Mouse (Mus musculus) hindbrain, embryonic 12.5 days (tissue): ENCODE results near the gene Chml. TPM values are rescaled to one million over a fixed set of nuclear protein-coding genes. Genes with fewer than 3 reads are reported as not detected.

Experiments
- ATAC-seq: fragments of 200-750 bp; cut with Nextera tagmentation; 2 replicates; pipeline ENCODE4 v1.8.0; 2017; ENCODE audit warnings: moderate TSS enrichment; ENCODE audit not compliant: low FRiP score
- H3K27ac ChIP-seq: fragments of 300-500 bp; sonication (generic); 2 replicates; pipeline ENCODE4 v1.5.1; 2016; ENCODE audit warnings: mild to moderate bottlenecking
- H3K27me3 ChIP-seq: fragments of 300-500 bp; sonication (generic); 2 replicates; pipeline ENCODE4 v1.6.1; 2016; ENCODE audit warnings: mild to moderate bottlenecking
- H3K36me3 ChIP-seq: fragments of 300-500 bp; sonication (generic); 2 replicates; pipeline ENCODE4 v1.6.1; 2016; ENCODE audit warnings: mild to moderate bottlenecking
- H3K4me1 ChIP-seq: fragments of 300-500 bp; sonication (generic); 2 replicates; pipeline ENCODE4 v1.6.1; 2016
- H3K4me2 ChIP-seq: fragments of 300-500 bp; sonication (generic); replicated peaks from 2 replicates; pipeline ENCODE4 v1.6.1; 2016; ENCODE audit warnings: mild to moderate bottlenecking
- H3K4me3 ChIP-seq: fragments of 300-500 bp; sonication (generic); 2 replicates; pipeline ENCODE4 v1.5.1; 2016; ENCODE audit warnings: mild to moderate bottlenecking
- H3K9ac ChIP-seq: fragments of 300-500 bp; sonication (generic); 2 replicates; pipeline ENCODE4 v1.6.1; 2016; ENCODE audit warnings: mild to moderate bottlenecking, moderate library complexity
- H3K9me3 ChIP-seq: fragments of 300-500 bp; sonication (generic); replicated peaks from 2 replicates; pipeline ENCODE4 v1.6.1; 2016; ENCODE audit warnings: mild to moderate bottlenecking
- WGBS: fragments of 180-500 bp; shearing (Covaris S2); methylation state at CpG from one replicate; pipeline ENCODE4 v1.1.7; 2016; 5-methylcytosine and 5-hydroxymethylcytosine counted together
- polyA plus RNA-seq: library from polyadenylated mRNA; unstranded; fragments of >200 nt; fragmentation: Nextera tagmentation; extraction: Ambion mirVana; gene quantifications from 2 replicates; pipeline ENCODE4 v1.2.1, GENCODE M21; 2016

Chml gene
- 5.9 and 6.0 TPM in 2 replicates for polyA plus RNA-seq

GRCm38 (mm10) chr1:175692246-175692996 is at the start of gene Chml, which contains the start of gene Opn3:
TSS of gene Chml (minus strand) at chr1:175692901.
TSS of gene Opn3 (minus strand) at chr1:175692776.
- Histone ChIP-seq H3K4me1 (peaks cover 26% of the 10 kb centered on the region), H3K4me2 (peak within 1 kb of the TSS; percentile 67), H3K9ac (peak within 1 kb of the TSS; percentile 82), H3K27ac (peak within 1 kb of the TSS; percentile 84), H3K27me3 (no peaks in the 10 kb centered on the region), H3K36me3 (peaks cover 9% of the 10 kb centered on the region), H3K9me3 (no peaks in the 10 kb centered on the region), H3K4me3 (peak within 1 kb of the TSS; percentile 77)
- WGBS: under 1% methylated on average over 72 of the region's 73 CpGs
- ATAC-seq: peak; percentile 97

- H3K4me3 ChIP-seq: no peak overlapping the region
- no peaks in the 10 kb centered on the region for H3K27me3 ChIP-seq
- 56% methylated on average over 7 of the region's 7 CpGs for WGBS
- ATAC-seq: no peak
- H3K4me2 ChIP-seq: no peak overlapping the region
- no peak overlapping the region for H3K27ac ChIP-seq
- no peak overlapping the region for H3K9ac ChIP-seq
- no peaks in the 10 kb centered on the region for H3K9me3 ChIP-seq
- H3K4me1 ChIP-seq: peaks cover 3% of the 10 kb centered on the region; the same call in 1 of the 2 replicates
- no peaks in the 10 kb centered on the region for H3K36me3 ChIP-seq
These were observed 33.1 kb upstream of the Chml start for GRCm38 (mm10) chr1:175725771-175726170.

- H3K4me2 ChIP-seq: no peak overlapping the region
- ATAC-seq: no peak
These were observed 24.1 kb upstream of the Chml start for GRCm38 (mm10) chr1:175716832-175717231.

GRCm38 (mm10) chr1:175712338-175712909 is 19.7 kb upstream of the Chml start:
- Histone ChIP-seq H3K4me3 (no peak overlapping the region), H3K36me3 (no peaks in the 10 kb centered on the region), H3K27me3 (no peaks in the 10 kb centered on the region), H3K27ac (no peak overlapping the region), H3K9me3 (no peaks in the 10 kb centered on the region), H3K9ac (no peak overlapping the region), H3K4me2 (no peak overlapping the region), H3K4me1 (no peaks in the 10 kb centered on the region)
- ATAC-seq: no peak
- WGBS: 82% methylated on average over 11 of the region's 11 CpGs

More at GRCm38 (mm10) chr1:175716832-175717231, 24.1 kb upstream of the Chml start:
- WGBS: 87% methylated on average over 9 of the region's 9 CpGs
- no peak overlapping the region for H3K27ac ChIP-seq
- H3K9me3 ChIP-seq: no peaks in the 10 kb centered on the region
- no peak overlapping the region for H3K4me3 ChIP-seq
- no peaks in the 10 kb centered on the region for H3K4me1 ChIP-seq
- H3K27me3 ChIP-seq: no peaks in the 10 kb centered on the region
- no peaks in the 10 kb centered on the region for H3K36me3 ChIP-seq
- H3K9ac ChIP-seq: no peak overlapping the region

- Histone ChIP-seq H3K9ac (no peak overlapping the region), H3K27ac (no peak overlapping the region), H3K4me2 (no peak overlapping the region), H3K36me3 (no peaks in the 10 kb centered on the region), H3K9me3 (no peaks in the 10 kb centered on the region), H3K4me1 (no peaks in the 10 kb centered on the region), H3K4me3 (no peak overlapping the region), H3K27me3 (no peaks in the 10 kb centered on the region)
- no peak for ATAC-seq
These were observed 15.3 kb upstream of the Chml start for GRCm38 (mm10) chr1:175708013-175708412.

GRCm38 (mm10) chr1:175707599-175707998 is 14.9 kb upstream of the Chml start:
- Histone ChIP-seq H3K36me3 (no peaks in the 10 kb centered on the region), H3K4me1 (no peaks in the 10 kb centered on the region), H3K9me3 (no peaks in the 10 kb centered on the region), H3K27ac (no peak overlapping the region), H3K4me2 (no peak overlapping the region), H3K9ac (no peak overlapping the region), H3K4me3 (no peak overlapping the region), H3K27me3 (no peaks in the 10 kb centered on the region)
- 75% methylated on average over 5 of the region's 5 CpGs for WGBS
- ATAC-seq: no peak

- Histone ChIP-seq H3K9ac (no peak overlapping the region), H3K9me3 (no peaks in the 10 kb centered on the region), H3K4me3 (no peak overlapping the region), H3K4me2 (no peak overlapping the region), H3K36me3 (no peaks in the 10 kb centered on the region), H3K27ac (no peak overlapping the region), H3K27me3 (no peaks in the 10 kb centered on the region), H3K4me1 (no peaks in the 10 kb centered on the region)
- no peak for ATAC-seq
- 84% methylated on average over 4 of the region's 4 CpGs for WGBS
These were observed 8.4 kb upstream of the Chml start for GRCm38 (mm10) chr1:175701145-175701544.

- Histone ChIP-seq H3K4me2 (no peak overlapping the region), H3K27ac (no peak overlapping the region), H3K4me3 (no peak overlapping the region), H3K27me3 (no peaks in the 10 kb centered on the region), H3K9ac (no peak overlapping the region), H3K36me3 (no peaks in the 10 kb centered on the region), H3K9me3 (no peaks in the 10 kb centered on the region), H3K4me1 (no peaks in the 10 kb centered on the region)
- no peak for ATAC-seq
- WGBS: 37% methylated on average over 4 of the region's 4 CpGs
These were observed 7.1 kb upstream of the Chml start for GRCm38 (mm10) chr1:175699796-175700195.

GRCm38 (mm10) chr1:175699375-175699774 is 6.7 kb upstream of the Chml start:
- Histone ChIP-seq H3K4me2 (no peak overlapping the region), H3K36me3 (no peaks in the 10 kb centered on the region), H3K9ac (no peak overlapping the region), H3K27ac (no peak overlapping the region), H3K27me3 (no peaks in the 10 kb centered on the region), H3K4me3 (no peak overlapping the region), H3K9me3 (no peaks in the 10 kb centered on the region), H3K4me1 (no peaks in the 10 kb centered on the region)
- WGBS: 59% methylated on average over 3 of the region's 3 CpGs
- ATAC-seq: no peak

- H3K9ac ChIP-seq: no peak within 1 kb of the TSS
- H3K36me3 ChIP-seq: no peaks in the 10 kb centered on the region
- ATAC-seq: no peak
- H3K27ac ChIP-seq: no peak within 1 kb of the TSS
- no peaks in the 10 kb centered on the region for H3K9me3 ChIP-seq
- no peak within 1 kb of the TSS for H3K4me3 ChIP-seq
- 84% methylated on average over 1 of the region's 1 CpGs for WGBS
- H3K4me1 ChIP-seq: 0 out of 2 replicates have a peak, but pooled peaks cover 3% of the 10 kb centered on the region
- H3K4me2 ChIP-seq: no peak within 1 kb of the TSS
- no peaks in the 10 kb centered on the region for H3K27me3 ChIP-seq
These were observed 5.6 kb upstream of the Chml start, which contains the start of gene Wdr64 for GRCm38 (mm10) chr1:175698293-175698692. TSS of gene Wdr64 (plus strand) at chr1:175698593.

- H3K9me3 ChIP-seq: no peaks in the 10 kb centered on the region
- peak overlapping the region; percentile 77 for H3K4me3 ChIP-seq
- no peak overlapping the region for H3K27ac ChIP-seq
- H3K4me2 ChIP-seq: peak overlapping the region; percentile 67
- WGBS: 46% methylated on average over 12 of the region's 12 CpGs
- H3K27me3 ChIP-seq: no peaks in the 10 kb centered on the region
- ATAC-seq: peak; percentile 0; the same call in 1 of the 2 replicates
- H3K4me1 ChIP-seq: peaks cover 26% of the 10 kb centered on the region
- no peak overlapping the region for H3K9ac ChIP-seq
- no peaks in the 10 kb centered on the region for H3K36me3 ChIP-seq
These were observed 794 bp upstream of the Chml start for GRCm38 (mm10) chr1:175693429-175693960.

GRCm38 (mm10) chr1:175692997-175693361 is 278 bp upstream of the Chml start:
- Histone ChIP-seq H3K4me3 (peak overlapping the region; percentile 77), H3K27ac (no peak overlapping the region), H3K4me1 (peaks cover 26% of the 10 kb centered on the region), H3K9ac (0 out of 2 replicates have a peak overlapping the region, but pooled peaks have one; percentile 23), H3K36me3 (peaks cover 4% of the 10 kb centered on the region), H3K4me2 (peak overlapping the region; percentile 67), H3K27me3 (no peaks in the 10 kb centered on the region), H3K9me3 (no peaks in the 10 kb centered on the region)
- peak; percentile 78 for ATAC-seq
- WGBS: under 1% methylated on average over 17 of the region's 17 CpGs
